9 mouse cellular contexts compared by ENCODE assay signal in genomic region chr8:89787050-89787905, GRCm38 (mm10).
DNase-seq lines count a peak whose midpoint lies in the region; TF ChIP-seq lines count a peak whose summit lies in the region.
"Had no signal": no experiment of that assay in that cellular context is flagged by ENCODE, and none has a peak within 500 bp of the region (broad histone marks: within the 10 kb centered on the region; RNA-seq: fewer than 3 reads in every experiment).

No protein-coding gene starts in this region.

- no peak for DNase-seq in testis, postnatal 10 days (ENCODE audit: low spot score)
- peak; percentile 58 for DNase-seq in kidney, adult 9 months
- peak; percentile 37 to 64 for DNase-seq in left cerebral cortex, postnatal 25 days (ENCODE audit: low spot score in 2 of 2)
- peak; percentile 24 for DNase-seq in testis, postnatal 14 days (ENCODE audit: low spot score)
- no peak for DNase-seq in thymus, adult 2 months
- DNase-seq in thymus, postnatal 36 days, result no peak
- no peak for DNase-seq in heart, postnatal 14 days

- no peak for TF ChIP-seq POLR2A in testis, adult 2 months (IDR thresholded peaks at IDR 0.05; ENCODE audit: control insufficient read depth, low read depth, low read length)
- no peak for TF ChIP-seq POLR2A in thymus, adult 2 months (IDR thresholded peaks at IDR 0.05; ENCODE audit: control insufficient read depth, extremely low read depth, insufficient read depth, low read length, poor library complexity)

- H3K4me1 ChIP-seq in testis, adult 2 months (ENCODE audit: control insufficient read depth, insufficient read depth, low read length), result peaks cover 5% of the 10 kb centered on the region
- no peaks in the 10 kb centered on the region for H3K4me1 ChIP-seq in thymus, adult 2 months (replicated peaks; ENCODE audit: control insufficient read depth, insufficient read depth, low read length)
- H3K4me1 ChIP-seq: lung, embryonic 15.5 days had no signal

- TF ChIP-seq CTCF in testis, adult 2 months (IDR thresholded peaks at IDR 0.05; ENCODE audit: control insufficient read depth, insufficient read depth, insufficient replicate concordance, low read depth, low read length), result no peak
- no peak for TF ChIP-seq CTCF in thymus, adult 2 months (IDR thresholded peaks at IDR 0.05; ENCODE audit: borderline replicate concordance, control insufficient read depth, extremely low read depth, insufficient read depth, low read length, poor library complexity)

- WGBS in thymus, adult 2 months, result 82% methylated on average over 17 of the region's 17 CpGs

- no peaks in the 10 kb centered on the region for H3K36me3 ChIP-seq in testis, adult 2 months (ENCODE audit: control insufficient read depth, insufficient read depth, low read length)
- no peaks in the 10 kb centered on the region for H3K36me3 ChIP-seq in thymus, adult 2 months (ENCODE audit: control insufficient read depth, insufficient read depth, low read length)
- H3K36me3 ChIP-seq: lung, embryonic 15.5 days had no signal

- no peak overlapping the region for H3K27ac ChIP-seq in testis, adult 2 months (ENCODE audit: control insufficient read depth, insufficient read depth, low read depth, low read length)
- H3K27ac ChIP-seq in thymus, adult 2 months (ENCODE audit: control insufficient read depth, insufficient read depth, low read length), result no peak overlapping the region
- H3K27ac ChIP-seq: lung, embryonic 15.5 days had no signal

- intact Hi-C loops in left cerebral cortex, postnatal 25 days (cut with DNase I), result loop anchor here (2.0 to 5.0 kb wide), 3 partner anchors 215 to 1032 kb away; no protein-coding TSS in a partner anchor
- intact Hi-C loops in heart, postnatal 14 days (cut with DNase I), result loop anchor here (5.0 to 10.0 kb wide), 3 partner anchors 842 to 1030 kb away; no protein-coding TSS in a partner anchor

- H3K4me3 ChIP-seq in testis, adult 2 months (ENCODE audit: control insufficient read depth, low read depth, low read length), result peak overlapping the region; percentile 29; the same call in 1 of the 2 replicates
- no peak overlapping the region for H3K4me3 ChIP-seq in thymus, adult 2 months (ENCODE audit: control insufficient read depth, insufficient read depth, low read length)
- H3K4me3 ChIP-seq: lung, embryonic 15.5 days had no signal

- H3K27me3 ChIP-seq in testis, adult 2 months (ENCODE audit: control insufficient read depth, insufficient read depth, low read length), result no peaks in the 10 kb centered on the region
- no peaks in the 10 kb centered on the region for H3K27me3 ChIP-seq in thymus, adult 2 months (ENCODE audit: control insufficient read depth, insufficient read depth, low read length)

Comparison
In these comparisons a context has a peak if more than half of its experiments do, and no peak if none do; other contexts are left out.
1. DNase-seq: peak in kidney, adult 9 months (single experiment), left cerebral cortex, postnatal 25 days (2 of 2) and testis, postnatal 14 days (single experiment); none in testis, postnatal 10 days (single experiment), thymus, adult 2 months (single experiment), thymus, postnatal 36 days (0 of 2) and heart, postnatal 14 days (0 of 2).